Mouse (Mus musculus) adrenal gland, postnatal 10 days (tissue): ENCODE measurements around the gene Pdcd10. TPM values are rescaled to one million over a fixed set of nuclear protein-coding genes. Genes with fewer than 3 reads are reported as not detected.

ENCODE experiments used
- DNase-seq: peaks from one replicate; pipeline ENCODE4 v3.0.0; 2021; ENCODE audit warnings: mixed read lengths
- long read RNA-seq, 2 experiments: library from polyadenylated mRNA; stranded (forward); transcript quantifications; one replicate each; pipeline ENCODE4 v2.0.0; 2021
- total RNA-seq, 2 experiments: library from RNA; stranded (reverse); gene quantifications; 2 replicates each; pipeline ENCODE4 v1.2.3; 2021

The Pdcd10 gene
- total RNA-seq, result 10 to 100 TPM; 62.5 to 73.1 TPM
- long read RNA-seq, experiment 1, transcript Pdcd10-205 (8 exons, 1,927 nt), result major isoform, 69 of 71 reads
- long read RNA-seq, experiment 1, partial matches to known transcripts, result 0 of 71 reads
- long read RNA-seq, experiment 1, other reads (novel, unspliced or antisense), result 2 of 71 reads
- long read RNA-seq, experiment 2, transcript Pdcd10-205 (8 exons, 1,927 nt), result major isoform, 49 of 49 reads
- long read RNA-seq, experiment 2, partial matches to known transcripts, result 0 of 49 reads
- long read RNA-seq, experiment 2, other reads (novel, unspliced or antisense), result 0 of 49 reads

- DNase-seq, result peak; percentile 99
Observed at GRCm38 (mm10) chr3:75556695-75557291, at the start of gene Pdcd10. Pdcd10 (minus strand) TSS chr3:75556856.

GRCm38 (mm10) chr3:75584898-75585297 is 28.2 kb upstream of the Pdcd10 start:
- no peak for DNase-seq

GRCm38 (mm10) chr3:75583293-75583692 is 26.6 kb upstream of the Pdcd10 start:
- DNase-seq, result peak; percentile 32

- peak; percentile 10 for DNase-seq
Observed at GRCm38 (mm10) chr3:75579352-75579751, 22.7 kb upstream of the Pdcd10 start.

GRCm38 (mm10) chr3:75575582-75575981 is 18.9 kb upstream of the Pdcd10 start:
- no peak for DNase-seq

- no peak for DNase-seq
Observed at GRCm38 (mm10) chr3:75574074-75574473, 17.4 kb upstream of the Pdcd10 start.

- peak; percentile 90 for DNase-seq
Observed at GRCm38 (mm10) chr3:75557292-75557691, 636 bp upstream of the Pdcd10 start, which contains the start of gene Serpini1. Serpini1 (plus strand) TSS chr3:75557547.

- peak; percentile 60 for DNase-seq
Observed at GRCm38 (mm10) chr3:75556121-75556694, 448 bp downstream of the Pdcd10 start.

- DNase-seq, result no peak
Observed at GRCm38 (mm10) chr3:75551248-75551647, 5.4 kb downstream of the Pdcd10 start.

GRCm38 (mm10) chr3:75544287-75544686 is 12.4 kb downstream of the Pdcd10 start:
- no peak for DNase-seq

- DNase-seq, result peak; percentile 18
Observed at GRCm38 (mm10) chr3:75542852-75543251, 13.8 kb downstream of the Pdcd10 start.

GRCm38 (mm10) chr3:75541259-75541658 is 15.4 kb downstream of the Pdcd10 start:
- no peak for DNase-seq

- DNase-seq, result no peak
Observed at GRCm38 (mm10) chr3:75534045-75534834, 22.4 kb downstream of the Pdcd10 start.

GRCm38 (mm10) chr3:75531074-75531473 is 25.6 kb downstream of the Pdcd10 start:
- DNase-seq, result no peak

GRCm38 (mm10) chr3:75522527-75522926 is 34.1 kb downstream of the Pdcd10 start:
- DNase-seq, result no peak

- no peak for DNase-seq
Observed at GRCm38 (mm10) chr3:75521314-75521713, 35.3 kb downstream of the Pdcd10 start.

GRCm38 (mm10) chr3:75517631-75518250 is 38.9 kb downstream of the Pdcd10 start:
- peak; percentile 62 for DNase-seq

GRCm38 (mm10) chr3:75498961-75499960 is 57.4 kb downstream of the Pdcd10 start:
- DNase-seq, result no peak

- DNase-seq, result no peak
Observed at GRCm38 (mm10) chr3:75492913-75493312, 63.7 kb downstream of the Pdcd10 start.

- DNase-seq, result no peak
Observed at GRCm38 (mm10) chr3:75482056-75482455, 74.6 kb downstream of the Pdcd10 start, which contains the start of gene Wdr49. Wdr49 (minus strand) TSS chr3:75482156.

GRCm38 (mm10) chr3:75475106-75475505 is 81.5 kb downstream of the Pdcd10 start:
- no peak for DNase-seq
